In genomic region chr5:13411920-13412319, GRCm38 (mm10) we compare ENCODE assay signal across 17 mouse cellular contexts.
"Had no signal": no experiment of that assay in that cellular context is flagged by ENCODE, and none has a peak within 500 bp of the region (broad histone marks: within the 10 kb centered on the region; RNA-seq: fewer than 3 reads in every experiment).

No protein-coding gene starts in this region.

- H3K4me1 ChIP-seq: neural tube, embryonic 13.5 days; neural tube, embryonic 15.5 days; stomach, embryonic 15.5 days had no signal

- H3K36me3 ChIP-seq: midbrain, embryonic 10.5 days; midbrain, embryonic 12.5 days; neural tube, embryonic 13.5 days; neural tube, embryonic 15.5 days; stomach, embryonic 15.5 days had no signal

- H3K9me3 ChIP-seq: midbrain, embryonic 10.5 days; midbrain, embryonic 12.5 days; neural tube, embryonic 13.5 days; neural tube, embryonic 15.5 days; stomach, embryonic 15.5 days had no signal

- H3K4me2 ChIP-seq: lung, embryonic 14.5 days; midbrain, embryonic 12.5 days; neural tube, embryonic 13.5 days; neural tube, embryonic 15.5 days; stomach, embryonic 15.5 days had no signal

- H3K4me3 ChIP-seq: midbrain, embryonic 10.5 days; midbrain, embryonic 12.5 days; myocyte; neural tube, embryonic 13.5 days; neural tube, embryonic 15.5 days; stomach, embryonic 15.5 days had no signal

- H3K9ac ChIP-seq: lung, embryonic 14.5 days; midbrain, embryonic 12.5 days; neural tube, embryonic 13.5 days; neural tube, embryonic 15.5 days; stomach, embryonic 15.5 days had no signal

- ATAC-seq: midbrain, embryonic 16.5 days had no signal

- DNase-seq: lung, adult 18-20 months; lung, embryonic 14.5 days; lung, postnatal 10 days; lung, postnatal 4 days; midbrain, embryonic 14.5 days; right cerebral cortex, postnatal 14 days; thymus, adult 2 months; thymus, postnatal 25 days; thymus, postnatal 4 days had no signal

- H3K27me3 ChIP-seq: neural tube, embryonic 15.5 days; stomach, embryonic 15.5 days had no signal

- H3K27ac ChIP-seq: midbrain, embryonic 10.5 days; midbrain, embryonic 12.5 days; neural tube, embryonic 13.5 days; neural tube, embryonic 15.5 days; stomach, embryonic 15.5 days; stomach, postnatal 0 days had no signal
